Mouse (Mus musculus): ENCODE measurements at regions not wholly inside any gene's neighbourhood (a gene's known extent, or its start where the extent isn't known, plus 50 kb on each side); places are given as distances from the start of the nearest gene placed in this dataset.

- DNase-seq (ENCODE audit: low spot score in 2 of 2) = no peak
Measured at GRCm38 (mm10) chr3:139135371-139135770, 60.4 kb upstream of the Rap1gds1 start.

- no peak for DNase-seq (ENCODE audit: low spot score in 2 of 2)
Measured at GRCm38 (mm10) chr3:139136044-139136443, 61.0 kb upstream of the Rap1gds1 start.

- DNase-seq (ENCODE audit: low spot score in 2 of 2) = peak in 1 of 2 experiments; percentile 4
Measured at GRCm38 (mm10) chr3:139152654-139153053, 52.8 kb upstream of the Stpg2 start.

- no peak for DNase-seq (ENCODE audit: low spot score in 2 of 2)
Measured at GRCm38 (mm10) chr3:139154294-139154693, 51.2 kb upstream of the Stpg2 start.
